Mouse (Mus musculus): ENCODE results near the gene Gtse1. TPM values are rescaled to one million over a fixed set of nuclear protein-coding genes. Genes with fewer than 3 reads are reported as not detected.

Gtse1 gene
- 16.1 and 19.5 TPM in 2 replicates for total RNA-seq (2017)

DNA sequence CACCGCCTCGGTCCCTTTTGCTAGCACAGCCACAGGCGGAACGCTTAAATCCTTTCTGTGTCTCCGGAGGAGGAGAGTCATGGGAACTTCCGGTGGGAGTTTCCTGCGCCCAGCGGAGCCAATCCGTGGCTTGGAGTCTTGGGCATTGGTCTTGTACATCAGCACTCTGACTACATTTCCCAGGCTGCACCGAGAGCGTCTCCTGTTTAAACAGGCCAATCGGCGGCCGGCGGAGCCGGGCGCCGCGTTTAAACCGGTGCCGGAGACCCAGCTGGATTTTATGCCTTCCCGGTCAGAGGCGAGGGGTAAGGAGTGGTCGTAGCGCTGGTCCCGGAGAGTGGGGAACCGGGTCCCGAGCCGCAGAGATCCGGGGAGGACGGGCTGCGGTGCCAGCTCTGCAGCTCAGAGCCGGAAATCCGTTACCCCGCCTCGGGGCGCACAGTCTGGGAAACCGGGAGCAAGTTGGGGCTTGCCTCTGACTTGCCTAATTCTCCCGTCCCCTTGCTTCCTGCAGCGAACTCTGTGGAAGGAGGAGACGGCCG, at the start of gene Gtse1:
Gtse1 (plus strand) TSS at position 256 of the 542 bp plus-strand sequence.
- peak; percentile 99 for ATAC-seq (replicated peaks; ENCODE audit: low read depth, poor library complexity, severe bottlenecking)

DNA sequence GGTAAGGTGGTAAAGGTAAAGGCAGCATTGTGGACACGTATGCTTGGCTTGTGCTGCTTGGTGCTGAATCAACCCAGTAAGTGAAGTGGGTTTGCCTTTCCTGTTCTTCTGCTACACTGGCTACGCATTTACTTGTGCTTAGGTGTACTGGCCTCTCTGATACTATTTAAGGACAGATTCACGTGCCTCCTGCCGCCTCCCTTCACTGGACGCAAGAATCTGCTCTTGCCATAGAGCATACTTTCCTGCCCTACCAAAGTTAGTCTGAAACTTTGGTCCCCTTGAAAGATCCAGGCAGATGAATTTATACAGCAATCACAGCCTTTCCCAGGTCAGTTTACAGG, 49.1 kb upstream of the Gtse1 start:
- no peak for ATAC-seq (replicated peaks; ENCODE audit: low read depth, poor library complexity, severe bottlenecking)

DNA sequence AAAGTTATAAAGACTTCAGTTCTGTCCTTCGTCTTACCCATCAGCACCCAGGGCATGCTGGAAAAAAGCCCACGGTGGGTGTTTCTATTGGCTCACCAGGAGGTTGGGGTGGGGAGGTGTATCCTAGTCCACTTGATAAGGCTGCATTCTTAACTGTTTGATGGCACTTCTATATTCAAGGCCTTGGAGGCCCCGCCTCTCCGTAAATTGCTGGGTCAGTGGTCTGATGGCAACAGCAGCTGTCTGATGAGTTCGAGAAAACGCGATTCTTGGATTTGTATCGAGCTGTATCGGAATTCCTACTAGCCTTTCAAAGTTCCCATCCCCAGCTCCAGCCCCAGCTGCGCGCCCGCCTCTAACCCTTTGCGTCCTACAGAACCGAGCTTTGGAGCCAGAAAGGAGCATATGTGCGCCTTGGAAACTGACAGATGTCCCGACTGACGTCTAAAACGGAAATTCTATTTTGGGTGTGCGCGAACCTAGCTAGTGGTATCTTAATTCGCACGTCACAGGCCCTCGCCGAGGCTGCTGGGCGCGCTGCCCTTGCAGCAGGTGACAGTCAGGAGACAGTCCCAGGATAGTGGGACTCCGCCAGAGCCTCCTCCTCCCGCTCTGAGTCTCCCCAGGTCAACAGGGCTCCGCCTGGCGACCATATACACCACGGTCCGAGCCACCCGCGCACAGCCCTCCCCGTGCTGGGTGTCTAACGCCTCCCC, 48.6 kb upstream of the Gtse1 start:
- ATAC-seq (replicated peaks; ENCODE audit: low read depth, poor library complexity, severe bottlenecking), result peak; percentile 59

DNA sequence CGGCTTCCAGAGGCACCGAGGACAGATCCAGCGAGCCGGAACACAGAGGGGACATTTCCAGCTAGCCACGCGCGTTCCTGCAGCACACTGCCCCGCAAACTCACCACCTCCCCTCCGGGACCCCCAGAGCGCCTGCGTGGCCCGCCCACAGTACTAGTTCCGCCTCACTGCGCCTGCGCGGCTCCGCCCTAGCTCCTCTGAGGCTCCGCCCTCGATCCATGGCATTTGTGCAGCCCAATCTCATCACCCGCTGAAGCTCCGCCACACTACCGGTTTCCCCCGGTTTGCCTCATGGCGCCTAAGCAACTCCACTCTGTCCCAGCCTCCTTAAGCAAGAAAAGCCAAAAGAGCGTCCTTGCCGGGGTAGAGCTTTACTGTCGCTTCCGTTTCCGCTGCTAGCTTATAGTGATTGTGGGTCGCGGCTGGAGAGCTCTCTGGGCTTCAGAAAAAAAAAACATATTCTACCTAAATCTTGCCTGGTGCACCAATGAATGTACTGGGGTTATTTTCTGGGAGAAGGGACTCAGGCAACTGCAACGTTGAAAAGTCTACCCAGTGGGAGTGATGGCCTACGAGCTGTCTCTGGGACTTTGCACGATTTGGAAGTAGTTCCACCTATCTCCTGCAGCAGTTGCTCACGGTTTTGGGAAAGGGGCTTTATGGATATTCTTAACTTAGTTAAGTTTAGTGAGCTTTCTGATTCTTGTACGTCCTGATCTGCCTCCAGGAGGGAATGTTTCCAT, 47.8 kb upstream of the Gtse1 start, which contains the start of gene Cdpf1:
Cdpf1 (minus strand) TSS at position 163 of the 743 bp plus-strand sequence.
- ATAC-seq (replicated peaks; ENCODE audit: low read depth, poor library complexity, severe bottlenecking), result peak; percentile 90

DNA sequence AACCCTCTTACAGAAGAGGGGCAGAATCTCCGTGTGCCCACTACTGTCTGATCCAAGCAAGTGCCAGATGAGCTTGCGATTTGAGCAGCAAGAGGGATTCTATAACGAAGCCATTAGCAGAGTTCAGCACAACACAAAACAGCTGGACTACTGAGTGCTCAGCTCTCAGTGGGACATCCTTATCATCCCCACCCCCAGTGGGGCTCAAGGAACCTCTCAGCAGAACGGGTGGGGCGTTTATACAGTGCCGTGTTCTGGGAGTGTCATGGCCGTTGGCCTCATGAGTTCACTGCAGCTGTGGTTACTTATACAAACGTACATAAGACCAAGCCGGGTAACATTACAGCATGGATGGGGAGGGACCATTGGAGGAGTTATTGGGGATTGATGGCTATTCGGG, 46.1 kb upstream of the Gtse1 start:
- no peak for ATAC-seq (replicated peaks; ENCODE audit: low read depth, poor library complexity, severe bottlenecking)

DNA sequence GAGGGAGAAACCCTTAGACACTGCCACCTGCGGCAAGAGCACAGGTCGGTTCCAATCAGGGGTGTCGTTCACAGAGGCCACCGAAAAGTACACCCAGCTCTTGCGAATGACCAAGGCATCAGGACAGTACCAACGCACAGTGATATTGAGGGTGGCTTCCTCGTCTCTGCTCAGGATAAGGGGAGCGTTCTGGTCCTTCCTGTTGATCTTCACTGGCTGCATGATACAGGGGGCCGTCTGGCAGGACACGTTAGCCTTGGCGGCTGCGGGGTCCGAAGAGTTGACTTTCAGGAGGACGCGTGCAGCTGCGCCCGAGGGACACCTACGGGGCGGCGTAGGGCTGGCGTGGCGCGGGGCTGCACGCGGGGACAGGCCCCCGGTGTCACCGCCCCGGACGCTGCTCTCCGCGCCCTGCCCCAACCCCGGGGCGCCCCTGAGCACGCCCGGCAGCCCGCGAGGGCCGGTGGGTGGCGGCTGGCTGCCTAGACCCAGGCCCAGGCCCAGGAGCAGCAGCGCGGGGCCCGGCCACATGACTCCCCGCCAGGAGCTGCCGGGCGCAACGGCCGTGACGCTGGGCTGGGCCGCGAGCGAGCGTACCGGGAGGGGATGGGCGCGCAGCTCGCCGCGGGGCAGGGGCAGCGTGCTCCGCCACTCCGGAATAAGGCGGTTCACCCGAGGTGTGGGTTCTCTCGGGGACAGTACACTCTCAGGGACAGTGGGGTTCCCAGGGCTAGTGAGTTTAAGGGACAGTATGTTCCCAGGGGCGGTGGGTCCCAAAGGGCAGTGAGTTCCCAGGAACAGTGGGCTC, 38.1 kb upstream of the Gtse1 start, which contains the start of gene Pkdrej:
Pkdrej (minus strand) TSS at position 532 of the 808 bp plus-strand sequence.
- ATAC-seq (replicated peaks; ENCODE audit: low read depth, poor library complexity, severe bottlenecking), result peak; percentile 36; the same call in 1 of the 2 replicates

DNA sequence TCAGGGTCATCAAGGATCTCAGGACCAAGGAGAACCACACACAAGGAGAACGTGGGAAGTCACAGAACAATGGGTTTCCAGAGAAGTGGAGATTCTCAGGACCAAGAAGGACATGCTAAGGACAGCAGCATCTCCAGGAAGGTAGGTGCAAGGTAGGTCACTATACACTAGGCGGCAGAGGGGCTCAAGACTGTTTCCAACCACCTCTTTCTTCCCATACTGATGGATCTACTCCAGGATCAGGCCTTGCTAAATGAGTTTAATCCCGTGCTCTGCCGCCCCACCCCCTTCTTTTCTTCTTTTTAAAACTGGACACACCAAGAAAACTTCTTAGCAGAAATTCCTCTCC, 37.6 kb upstream of the Gtse1 start:
- ATAC-seq (replicated peaks; ENCODE audit: low read depth, poor library complexity, severe bottlenecking), result no peak

DNA sequence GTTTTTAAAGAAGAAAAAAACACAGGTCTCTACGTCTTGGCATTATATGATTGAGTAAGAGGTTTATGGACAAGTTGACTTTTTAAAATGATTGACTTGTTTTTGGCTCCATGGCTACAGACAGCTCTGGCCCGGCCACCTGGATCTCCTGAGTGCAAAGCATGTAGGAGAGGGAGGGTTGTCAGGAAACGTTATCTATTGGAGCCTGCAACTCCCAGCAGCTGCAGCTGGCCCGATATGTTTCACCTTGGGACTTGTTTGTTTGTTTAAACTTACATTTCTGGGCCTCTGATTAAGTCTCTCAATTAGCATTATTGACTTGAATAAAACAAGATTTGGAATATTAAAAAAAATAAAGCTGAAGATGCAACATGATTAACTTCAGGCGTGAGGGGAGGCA, 32.9 kb upstream of the Gtse1 start:
- ATAC-seq (replicated peaks; ENCODE audit: low read depth, poor library complexity, severe bottlenecking), result no peak; the same call in 1 of the 2 replicates

DNA sequence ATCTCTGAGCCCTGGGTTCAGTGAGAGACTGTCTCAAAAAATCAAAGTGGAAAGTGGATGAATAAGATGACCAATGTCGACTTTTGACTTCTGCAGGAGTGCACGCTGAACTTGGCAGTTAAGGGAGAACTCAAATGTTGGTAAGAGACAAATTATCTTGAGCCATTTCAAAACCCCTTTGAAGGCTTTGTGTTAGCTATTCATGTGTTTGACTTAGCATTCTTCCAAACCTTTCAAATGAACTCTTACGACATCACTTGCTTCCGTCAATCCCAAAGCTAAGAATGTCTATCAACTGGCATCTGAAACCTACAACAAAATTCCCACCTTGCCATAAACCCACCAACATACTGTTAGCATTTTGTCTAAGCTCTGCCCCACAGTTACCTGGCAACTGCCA, 31.5 kb upstream of the Gtse1 start:
- ATAC-seq (replicated peaks; ENCODE audit: low read depth, poor library complexity, severe bottlenecking), result no peak

DNA sequence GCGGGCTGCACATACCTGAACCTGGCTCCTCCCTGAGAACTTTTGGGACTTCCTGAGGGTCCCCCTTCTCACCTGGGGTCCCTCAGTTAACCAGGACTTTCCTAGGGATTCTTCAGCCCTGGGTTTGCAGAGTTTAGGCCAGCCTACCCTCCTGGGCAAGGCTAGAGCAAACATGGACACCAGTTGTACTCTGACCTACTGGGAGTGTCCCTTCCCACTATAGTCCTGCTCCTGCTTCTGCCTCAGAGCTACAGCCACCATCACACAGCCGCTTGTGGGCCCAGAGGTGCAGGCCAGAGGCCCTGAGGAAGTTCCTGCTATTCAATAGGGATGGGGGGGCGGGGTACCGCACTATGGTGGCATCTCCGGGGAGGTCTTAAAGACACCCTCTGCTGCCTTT, 30.1 kb upstream of the Gtse1 start:
- ATAC-seq (replicated peaks; ENCODE audit: low read depth, poor library complexity, severe bottlenecking), result no peak

DNA sequence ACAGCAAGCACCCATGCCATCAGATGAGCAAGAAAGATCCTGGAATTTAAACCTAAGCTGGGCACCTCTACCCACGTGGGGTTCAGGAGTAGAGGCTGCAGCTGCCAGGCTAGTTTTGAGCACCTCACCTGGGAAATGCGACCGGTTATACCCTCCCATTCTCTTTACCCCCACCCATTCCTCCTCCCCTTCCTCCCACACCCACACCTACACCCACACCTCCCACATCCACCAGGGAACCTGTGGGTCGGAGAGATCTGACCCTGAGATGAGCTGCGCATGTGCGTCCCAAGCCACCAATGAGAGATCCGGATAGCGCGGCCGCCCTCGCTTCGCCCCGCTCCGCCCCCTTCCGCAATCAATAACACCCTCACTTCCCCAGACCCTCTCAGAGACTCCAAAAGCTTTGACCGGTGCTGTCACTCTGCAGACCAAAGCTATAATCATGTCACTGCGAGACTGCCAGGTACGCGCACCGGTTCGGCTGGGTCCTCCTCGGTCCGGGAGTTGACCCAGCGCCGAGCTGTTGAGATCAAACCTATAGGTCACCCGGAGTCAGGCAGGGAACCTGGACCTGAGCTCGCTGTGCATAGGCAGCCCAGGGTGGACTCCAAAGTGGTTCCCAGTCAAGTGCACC, 27.5 kb upstream of the Gtse1 start, which contains the start of gene Ttc38:
Ttc38 (plus strand) TSS at position 353 of the 637 bp plus-strand sequence.
- peak; percentile 90 for ATAC-seq (replicated peaks; ENCODE audit: low read depth, poor library complexity, severe bottlenecking)

DNA sequence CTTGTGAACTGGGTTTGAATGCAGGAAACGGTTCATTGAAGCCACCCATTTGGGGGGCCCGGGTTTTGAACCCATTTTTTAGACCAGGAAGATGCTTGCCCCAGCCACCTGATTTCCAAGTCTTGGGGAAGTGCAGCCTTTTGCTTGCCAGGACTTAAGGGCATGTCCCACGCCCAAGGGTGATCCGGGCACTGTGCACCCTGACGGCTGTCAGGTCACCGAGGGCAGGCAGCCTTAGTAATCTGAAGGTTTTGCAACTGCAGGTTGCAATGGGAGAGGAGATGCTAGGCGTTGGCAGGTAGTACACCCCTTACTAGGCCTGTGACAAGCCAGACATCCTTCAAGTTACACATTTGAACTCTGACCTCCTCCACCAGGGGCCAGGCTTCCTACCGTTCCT, 26.9 kb upstream of the Gtse1 start:
- ATAC-seq (replicated peaks; ENCODE audit: low read depth, poor library complexity, severe bottlenecking), result no peak

DNA sequence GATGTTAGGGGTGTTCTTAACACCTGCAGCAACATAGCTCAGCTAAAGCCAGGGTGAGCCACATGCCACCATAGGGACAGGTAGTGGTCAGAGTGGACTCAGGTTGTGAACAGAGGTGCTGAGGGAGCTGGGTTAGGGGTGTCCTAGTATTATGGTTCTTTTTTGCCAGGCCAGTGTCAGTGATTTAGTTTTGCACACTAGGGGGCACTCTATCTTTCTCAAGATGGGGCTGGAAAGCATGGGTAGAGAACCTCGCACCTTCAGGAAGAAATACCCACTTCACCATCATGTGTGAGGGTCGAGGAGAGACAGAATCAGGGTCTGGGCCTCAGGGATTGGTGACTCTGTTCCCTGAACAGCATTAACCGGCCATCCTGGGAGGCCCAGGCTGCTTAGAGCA, 24.2 kb upstream of the Gtse1 start:
- ATAC-seq (replicated peaks; ENCODE audit: low read depth, poor library complexity, severe bottlenecking), result no peak

DNA sequence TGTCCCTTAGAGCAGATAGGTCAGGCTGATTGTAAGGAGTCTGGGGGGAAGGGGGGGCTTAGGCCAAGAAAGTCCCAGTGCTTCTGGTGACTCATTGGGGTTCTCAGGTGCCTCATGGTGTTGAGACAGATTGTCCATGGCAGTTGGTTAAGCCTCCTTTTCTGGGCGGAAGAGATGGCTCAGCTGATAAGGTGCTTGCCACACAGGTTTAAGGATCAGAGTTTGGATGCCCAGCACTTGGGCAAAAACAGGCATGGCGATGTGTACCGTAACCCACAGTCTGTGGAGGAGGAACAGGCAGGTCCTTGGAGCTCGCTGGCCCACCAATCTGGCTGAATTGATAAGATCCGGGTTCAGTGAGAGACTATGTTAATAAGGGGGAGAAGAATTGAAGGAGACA, 22.7 kb upstream of the Gtse1 start:
- ATAC-seq (replicated peaks; ENCODE audit: low read depth, poor library complexity, severe bottlenecking), result no peak

DNA sequence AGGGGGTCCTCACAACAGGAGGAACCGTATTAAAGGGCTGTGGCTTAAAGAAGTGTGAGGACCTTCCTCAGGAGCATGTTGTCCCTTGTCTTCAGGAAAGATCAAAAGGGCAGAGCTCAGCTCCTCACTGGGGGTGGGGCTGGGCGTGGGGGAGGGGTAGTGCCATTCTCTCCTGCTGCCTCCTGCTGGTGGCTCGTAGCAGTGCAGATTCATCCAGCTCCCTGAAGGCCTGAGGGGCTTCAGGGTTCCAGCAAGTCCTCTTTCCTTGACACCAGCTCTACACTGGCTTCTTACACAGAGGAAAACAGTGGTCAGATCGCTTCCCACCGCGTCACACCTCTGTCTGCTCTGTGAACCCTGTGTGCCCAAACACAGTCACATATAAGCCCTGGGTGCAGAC, 18.6 kb upstream of the Gtse1 start:
- ATAC-seq (replicated peaks; ENCODE audit: low read depth, poor library complexity, severe bottlenecking), result no peak

DNA sequence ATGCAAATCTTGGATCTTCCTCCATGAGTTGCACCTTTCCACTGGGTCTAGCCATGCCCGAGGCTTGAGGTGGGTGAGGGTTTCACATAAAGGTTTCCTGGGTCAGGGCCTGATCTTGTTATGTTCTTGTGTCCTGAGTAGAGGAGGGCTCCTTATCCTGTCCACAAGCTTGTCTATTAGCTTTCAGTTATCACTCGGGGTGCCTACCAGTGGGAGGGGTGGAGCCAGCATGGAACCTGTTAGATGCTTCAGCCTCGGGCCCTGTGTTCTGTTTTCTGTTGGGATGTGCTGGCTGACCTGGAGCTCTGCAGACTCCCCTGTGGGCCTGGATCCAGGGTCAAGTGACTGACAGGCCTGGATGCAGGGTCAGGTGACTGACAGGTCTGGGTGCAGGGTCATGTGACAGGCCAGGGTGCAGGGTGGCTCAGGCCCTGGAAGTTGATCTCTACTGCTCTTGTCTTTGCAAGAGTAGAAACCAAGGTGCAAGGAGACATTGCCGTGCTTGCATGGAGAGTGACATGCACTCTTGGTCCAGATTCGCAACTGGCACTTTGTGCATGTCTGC, 17.7 kb upstream of the Gtse1 start:
- ATAC-seq (replicated peaks; ENCODE audit: low read depth, poor library complexity, severe bottlenecking), result no peak

DNA sequence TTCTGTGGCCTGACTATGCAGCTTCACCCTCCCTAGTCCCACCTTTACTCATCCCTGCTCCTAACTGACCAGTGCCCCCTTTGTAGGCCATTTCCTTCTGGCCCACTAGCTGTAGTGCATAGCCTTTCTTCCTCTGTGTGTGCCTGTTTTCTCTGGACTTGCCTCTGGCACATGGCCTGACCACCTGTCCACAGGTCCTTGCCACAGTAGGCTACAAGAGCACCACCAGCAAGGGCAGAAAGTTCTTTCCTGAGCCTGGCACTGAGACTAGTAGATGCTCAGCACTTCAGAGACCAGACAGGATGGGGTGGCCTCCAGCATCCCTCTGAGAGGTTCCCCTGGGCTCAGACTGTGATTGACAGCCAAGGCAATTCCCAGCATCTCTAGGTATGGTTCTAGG, 14.5 kb upstream of the Gtse1 start:
- ATAC-seq (replicated peaks; ENCODE audit: low read depth, poor library complexity, severe bottlenecking), result no peak

DNA sequence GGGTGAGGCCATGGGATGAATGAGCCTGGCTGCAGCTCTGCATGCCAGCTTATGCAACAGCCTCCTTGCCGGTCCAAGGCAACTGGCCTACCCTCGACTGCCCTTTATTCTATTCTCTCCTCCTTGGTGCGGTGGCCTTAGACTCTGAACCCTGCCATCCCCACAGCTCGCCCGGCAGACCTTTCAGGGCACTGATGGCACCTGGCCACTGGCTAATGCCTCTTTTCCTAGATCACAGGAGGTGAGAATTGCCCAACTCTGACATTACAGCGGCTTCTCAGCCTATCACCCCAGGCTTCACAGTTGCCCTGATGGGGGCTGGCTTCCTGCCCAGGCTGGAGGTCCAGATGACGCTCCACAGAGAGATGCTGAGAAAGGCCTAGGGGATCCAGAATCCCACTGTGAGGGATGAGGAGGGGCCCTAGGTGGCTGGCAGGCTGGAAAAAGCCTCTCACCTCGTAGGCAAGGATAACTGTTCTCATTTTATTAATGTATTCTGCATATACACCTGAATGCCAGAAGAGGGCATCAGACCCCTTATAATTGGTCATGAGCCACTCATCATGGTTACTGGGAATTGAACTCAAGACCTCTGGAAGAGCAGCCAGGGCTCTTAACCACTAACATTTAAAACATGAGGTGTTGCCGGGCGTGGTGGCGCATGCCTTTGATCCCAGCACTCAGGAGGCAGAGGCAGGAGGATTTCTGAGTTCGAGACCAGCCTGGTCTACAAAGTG, 7.7 kb upstream of the Gtse1 start:
- 0 out of 2 replicates have a peak, but pooled peaks have one; percentile 54 for ATAC-seq (replicated peaks; ENCODE audit: low read depth, poor library complexity, severe bottlenecking)

DNA sequence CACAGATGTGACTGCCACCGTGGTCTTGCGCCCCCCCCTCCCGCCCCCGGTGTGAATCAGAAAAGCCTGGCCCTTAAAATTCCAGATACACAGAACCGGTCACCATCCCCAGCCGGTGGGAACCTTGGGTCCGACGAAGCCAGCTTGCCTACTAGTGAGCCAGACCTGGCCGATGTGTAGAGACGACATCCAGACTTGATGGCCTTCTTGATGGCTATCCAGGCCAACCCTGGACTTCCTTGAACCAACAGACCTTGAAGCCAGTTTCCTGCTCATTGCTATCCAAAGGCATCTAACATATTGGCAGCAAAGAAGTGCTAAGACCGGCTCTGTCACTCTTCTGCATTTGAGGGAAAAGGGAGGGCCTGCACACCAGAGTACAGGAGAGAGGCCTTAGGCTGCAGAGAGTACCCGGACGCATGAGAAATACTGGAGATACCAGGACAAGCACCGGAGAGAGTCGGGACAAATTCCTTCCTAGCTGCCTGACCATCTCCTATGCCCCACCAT, 510 bp upstream of the Gtse1 start:
- no peak; the same call in 1 of the 2 replicates for ATAC-seq (replicated peaks; ENCODE audit: low read depth, poor library complexity, severe bottlenecking)
